Mouse (Mus musculus) stomach, postnatal 0 days (tissue): ENCODE measurements at regions not wholly inside any gene's neighbourhood (a gene's known extent, or its start where the extent isn't known, plus 50 kb on each side); places are given as distances from the start of the nearest gene placed in this dataset.

Experiments
- ATAC-seq: fragments of 200-750 bp; cut with Nextera tagmentation; 2 replicates; pipeline ENCODE4 v1.8.0; 2017; ENCODE audit not compliant: low FRiP score, low TSS enrichment
- DNase-seq: peaks from one replicate; pipeline ENCODE4 v3.0.0-alpha.2; 2016; ENCODE audit warnings: low spot score
- H3K27ac ChIP-seq: fragments of 300-500 bp; sonication (generic); replicated peaks from 2 replicates; pipeline ENCODE4 v1.5.1; 2014; ENCODE audit warnings: mild to moderate bottlenecking, control low read depth
- H3K27me3 ChIP-seq: fragments of 300-500 bp; sonication (generic); 2 replicates; pipeline ENCODE4 v1.6.1; 2014; ENCODE audit warnings: low read length; ENCODE audit not compliant: control insufficient read depth, insufficient read depth
- H3K36me3 ChIP-seq: fragments of 300-500 bp; sonication (generic); 2 replicates; pipeline ENCODE4 v1.6.1; 2014; ENCODE audit warnings: low read length, mixed read lengths; ENCODE audit not compliant: control insufficient read depth, insufficient read depth
- H3K4me1 ChIP-seq: fragments of 300-500 bp; sonication (generic); replicated peaks from 2 replicates; pipeline ENCODE4 v1.6.1; 2014; ENCODE audit warnings: antibody characterized with exemption; ENCODE audit not compliant: control insufficient read depth, insufficient read depth
- H3K4me2 ChIP-seq: fragments of 300-500 bp; sonication (generic); replicated peaks from 2 replicates; pipeline ENCODE4 v1.6.1; 2014; ENCODE audit warnings: low read depth, mild to moderate bottlenecking, control low read depth, moderate library complexity
- H3K4me3 ChIP-seq: fragments of 300-500 bp; sonication (generic); 2 replicates; pipeline ENCODE4 v1.5.1; 2014; ENCODE audit warnings: low read depth, low read length, control low read depth
- H3K9ac ChIP-seq: fragments of 300-500 bp; sonication (generic); 2 replicates; pipeline ENCODE4 v1.6.1; 2014; ENCODE audit warnings: mild to moderate bottlenecking, low read length, control low read depth, mixed read lengths
- H3K9me3 ChIP-seq: fragments of 300-500 bp; sonication (generic); 2 replicates; pipeline ENCODE4 v1.6.1; 2016; ENCODE audit warnings: low read length; ENCODE audit not compliant: control insufficient read depth
- CTCF ChIP-seq: IDR thresholded peaks from 2 replicates; pipeline ENCODE4 v1.5.1; 2016; ENCODE audit warnings: antibody characterized with exemption, low read depth, mild to moderate bottlenecking, moderate library complexity
- EP300 ChIP-seq: optimal IDR thresholded peaks from 2 replicates; pipeline ENCODE3; 2016; ENCODE audit warnings: antibody characterized with exemption
- WGBS: fragments of 180-500 bp; shearing (Covaris S2); extraction: QIAGEN DNeasy Blood & Tissue Kit; methylation state at CpG from one replicate; pipeline ENCODE4 v1.1.7; 2014; 5-methylcytosine and 5-hydroxymethylcytosine counted together

- H3K9ac ChIP-seq = no peak overlapping the region
- H3K36me3 ChIP-seq = no peaks in the 10 kb centered on the region
- no peak overlapping the region for H3K27ac ChIP-seq
- H3K4me1 ChIP-seq = no peaks in the 10 kb centered on the region
- no peaks in the 10 kb centered on the region for H3K9me3 ChIP-seq
- no peak overlapping the region for H3K4me2 ChIP-seq
- 80% methylated on average over 3 of the region's 3 CpGs for WGBS
- no peaks in the 10 kb centered on the region for H3K27me3 ChIP-seq
- H3K4me3 ChIP-seq = no peak overlapping the region
- no peak for ATAC-seq
- DNase-seq = no peak
- TF ChIP-seq EP300 = no peak
- TF ChIP-seq CTCF = no peak
These were observed 251.3 kb upstream of the Marcks start for GRCm38 (mm10) chr10:37390011-37390410.

GRCm38 (mm10) chr10:37386216-37386615 is 247.5 kb upstream of the Marcks start:
- ATAC-seq (no peak), DNase-seq (no peak)
- no peak overlapping the region for H3K4me2 ChIP-seq
- H3K4me3 ChIP-seq = no peak overlapping the region
- H3K27me3 ChIP-seq = no peaks in the 10 kb centered on the region
- no peak overlapping the region for H3K27ac ChIP-seq
- no peaks in the 10 kb centered on the region for H3K4me1 ChIP-seq
- no peak overlapping the region for H3K9ac ChIP-seq
- TF ChIP-seq CTCF (no peak), EP300 (no peak)
- no peaks in the 10 kb centered on the region for H3K36me3 ChIP-seq
- H3K9me3 ChIP-seq = no peaks in the 10 kb centered on the region

DNA sequence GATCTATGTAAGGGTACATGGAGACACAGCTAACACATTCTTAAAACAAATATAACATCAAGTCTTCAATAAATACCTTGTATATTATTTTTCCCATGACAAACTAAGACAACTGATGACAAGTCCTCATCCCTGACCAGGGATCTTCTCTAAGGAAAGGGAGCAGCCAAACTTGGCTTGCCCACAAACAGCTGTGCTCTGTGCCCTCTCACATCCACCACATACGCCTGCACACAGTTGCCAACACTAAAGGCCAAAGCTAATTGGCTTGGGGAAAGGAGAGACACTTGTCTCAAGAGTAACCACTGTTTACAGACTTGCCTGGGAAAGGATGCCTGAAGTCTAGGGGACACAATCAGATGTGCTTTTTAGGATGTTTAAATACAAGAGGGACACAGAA is 241.3 kb upstream of the Marcks start:
- H3K9me3 ChIP-seq = no peaks in the 10 kb centered on the region
- H3K27ac ChIP-seq = no peak overlapping the region
- TF ChIP-seq CTCF (no peak), EP300 (no peak)
- ATAC-seq = no peak
- H3K4me1 ChIP-seq = no peaks in the 10 kb centered on the region
- no peak overlapping the region for H3K9ac ChIP-seq
- no peak for DNase-seq
- H3K4me2 ChIP-seq = no peak overlapping the region
- no peak overlapping the region for H3K4me3 ChIP-seq
- 75% methylated on average over 1 of the region's 1 CpGs for WGBS
- no peaks in the 10 kb centered on the region for H3K27me3 ChIP-seq
- H3K36me3 ChIP-seq = no peaks in the 10 kb centered on the region

DNA sequence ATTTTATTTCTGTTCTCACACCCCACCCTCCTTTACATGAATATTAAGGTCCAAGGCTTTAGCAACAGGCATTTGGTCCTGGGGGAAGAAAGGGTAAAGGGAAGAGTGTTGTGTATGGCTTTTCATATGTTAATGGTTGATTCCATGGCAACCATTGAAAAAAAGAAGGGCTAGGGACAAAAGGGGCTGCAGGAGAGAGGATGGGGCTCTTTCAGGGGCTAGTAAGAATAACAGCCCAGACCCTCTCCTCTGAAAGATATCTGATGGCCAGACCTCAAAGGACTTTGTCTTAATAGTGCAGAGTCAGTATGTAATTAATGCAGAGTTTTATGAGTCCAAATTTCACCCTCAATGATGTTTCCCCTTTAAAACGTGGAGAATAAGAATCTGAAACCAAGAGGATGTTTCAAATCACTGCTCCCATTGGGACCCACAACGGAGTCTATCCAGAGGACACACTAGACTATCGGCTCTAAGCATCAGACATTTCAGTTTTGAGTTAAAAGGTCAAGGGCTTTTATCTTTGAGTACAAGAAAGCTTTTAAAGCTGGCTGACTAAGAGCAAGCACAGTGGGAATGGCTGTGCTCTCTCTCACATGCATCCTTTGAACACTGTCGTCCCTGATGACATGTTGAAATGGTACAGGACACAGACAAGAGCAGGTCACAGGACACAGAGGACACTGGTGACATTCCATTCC is 239.4 kb upstream of the Marcks start:
- TF ChIP-seq CTCF (no peak), EP300 (no peak)
- Histone ChIP-seq H3K36me3 (no peaks in the 10 kb centered on the region), H3K9me3 (no peaks in the 10 kb centered on the region), H3K4me1 (no peaks in the 10 kb centered on the region), H3K4me2 (no peak overlapping the region), H3K9ac (no peak overlapping the region), H3K27ac (no peak overlapping the region), H3K27me3 (no peaks in the 10 kb centered on the region), H3K4me3 (no peak overlapping the region)
- no peak for ATAC-seq
- no peak for DNase-seq
- 55% methylated on average over 4 of the region's 4 CpGs for WGBS

GRCm38 (mm10) chr10:37377258-37378001 is 238.7 kb upstream of the Marcks start:
- no peak overlapping the region for H3K4me3 ChIP-seq
- H3K4me1 ChIP-seq = no peaks in the 10 kb centered on the region
- no peaks in the 10 kb centered on the region for H3K27me3 ChIP-seq
- no peak for DNase-seq
- no peak overlapping the region for H3K27ac ChIP-seq
- H3K9me3 ChIP-seq = no peaks in the 10 kb centered on the region
- ATAC-seq = no peak
- H3K9ac ChIP-seq = no peak overlapping the region
- H3K4me2 ChIP-seq = no peak overlapping the region
- WGBS = 70% methylated on average over 1 of the region's 1 CpGs
- H3K36me3 ChIP-seq = no peaks in the 10 kb centered on the region
- TF ChIP-seq CTCF (no peak), EP300 (no peak)

- no peak for DNase-seq
- Histone ChIP-seq H3K4me3 (no peak overlapping the region), H3K36me3 (no peaks in the 10 kb centered on the region), H3K27me3 (no peaks in the 10 kb centered on the region), H3K27ac (no peak overlapping the region), H3K4me1 (no peaks in the 10 kb centered on the region), H3K9me3 (no peaks in the 10 kb centered on the region), H3K4me2 (no peak overlapping the region), H3K9ac (no peak overlapping the region)
- no peak for TF ChIP-seq EP300
- TF ChIP-seq CTCF = no peak
- ATAC-seq = no peak
- 58% methylated on average over 1 of the region's 1 CpGs for WGBS
These were observed 237.5 kb upstream of the Marcks start for GRCm38 (mm10) chr10:37376172-37376571.
